Mouse (Mus musculus) MEL (cell line): ENCODE data around the gene Uqcrh. TPM values are rescaled to one million over a fixed set of nuclear protein-coding genes. Genes with fewer than 3 reads are reported as not detected.

Experiments
- DNase-seq: peaks from one replicate; pipeline ENCODE4 v3.0.0; 2011; ENCODE audit warnings: low read depth, low spot score
- H3K27ac ChIP-seq: 2 replicates; pipeline ENCODE4 v1.5.1; 2012; ENCODE audit warnings: low read depth, mild to moderate bottlenecking, control low read depth, low read length, moderate library complexity; ENCODE audit not compliant: control insufficient read depth
- H3K27me3 ChIP-seq, 2 experiments: fragments of 150-350 bp in 1 of 2; sonication (generic) in 1 of 2; 2 replicates each; pipeline ENCODE4 v1.6.1; 2012; ENCODE audit warnings: low read length in 2 of 2, mild to moderate bottlenecking in 2 of 2, improper control_type of control experiment in 1 of 2, moderate library complexity in 1 of 2; ENCODE audit not compliant: insufficient read depth in 2 of 2, control insufficient read depth in 1 of 2
- H3K36me3 ChIP-seq, 2 experiments: 2 replicates each; pipeline ENCODE4 v1.6.1; 2012 to 2014; ENCODE audit warnings: low read length in 2 of 2, improper control_type of control experiment in 1 of 2, inconsistent platforms in 1 of 2, mild to moderate bottlenecking in 1 of 2; ENCODE audit not compliant: insufficient read depth in 2 of 2, control insufficient read depth in 1 of 2
- H3K4me1 ChIP-seq, 2 experiments: fragments of 150-350 bp in 1 of 2; sonication (generic) in 1 of 2; 2 replicates each; pipeline ENCODE4 v1.6.1; 2012; ENCODE audit warnings: low read length in 2 of 2, improper control_type of control experiment in 1 of 2, mild to moderate bottlenecking in 1 of 2; ENCODE audit not compliant: insufficient read depth in 2 of 2, control insufficient read depth in 1 of 2
- H3K4me3 ChIP-seq, 2 experiments: fragments of 150-350 bp in 1 of 2; sonication (generic) in 1 of 2; 2 replicates each; pipeline ENCODE4 v1.5.1; 2012; ENCODE audit warnings: low read depth in 2 of 2, low read length in 2 of 2, mild to moderate bottlenecking in 2 of 2, moderate library complexity in 2 of 2, control low read depth in 1 of 2, improper control_type of control experiment in 1 of 2; ENCODE audit not compliant: control insufficient read depth in 1 of 2, insufficient read depth in 1 of 2
- H3K79me2 ChIP-seq: 2 replicates; pipeline ENCODE4 v1.6.1; 2012; ENCODE audit warnings: mild to moderate bottlenecking, low read length, moderate library complexity; ENCODE audit not compliant: control insufficient read depth, poor library complexity, insufficient read depth
- H3K9ac ChIP-seq: 2 replicates; pipeline ENCODE4 v1.6.1; 2012; ENCODE audit warnings: low read depth, mild to moderate bottlenecking, control low read depth, low read length, moderate library complexity; ENCODE audit not compliant: control insufficient read depth, poor library complexity, severe bottlenecking
- H3K9me3 ChIP-seq: fragments of 150-350 bp; sonication (generic); replicated peaks from 2 replicates; pipeline ENCODE4 v1.6.1; 2012; ENCODE audit warnings: mild to moderate bottlenecking, low read length, improper control_type of control experiment, moderate library complexity; ENCODE audit not compliant: insufficient read depth
- BHLHE40 ChIP-seq: IDR thresholded peaks from 2 replicates; pipeline ENCODE4 v1.6.1; 2012; ENCODE audit warnings: low read depth, mild to moderate bottlenecking, inconsistent platforms, low read length, improper control_type of control experiment, borderline replicate concordance
- CHD1 ChIP-seq: IDR thresholded peaks from 2 replicates; pipeline ENCODE4 v1.6.1; 2012; ENCODE audit warnings: low read depth, mild to moderate bottlenecking, inconsistent platforms, low read length, improper control_type of control experiment
- CHD2 ChIP-seq: IDR thresholded peaks from 2 replicates; pipeline ENCODE4 v1.6.1; 2011; ENCODE audit warnings: low read length, improper control_type of control experiment
- CTCF ChIP-seq, 3 experiments: IDR thresholded peaks in 2 of 3; conservative IDR thresholded peaks in 1 of 3; 2 replicates each; pipeline ENCODE4 v1.5.1; 2011 to 2012; ENCODE audit warnings: low read length in 3 of 3, low read depth in 2 of 3, mild to moderate bottlenecking in 2 of 3, improper control_type of control experiment in 1 of 3, inconsistent platforms in 1 of 3, mixed read lengths in 1 of 3, moderate library complexity in 1 of 3; ENCODE audit not compliant: control insufficient read depth in 1 of 3, insufficient read depth in 1 of 3, poor library complexity in 1 of 3, severe bottlenecking in 1 of 3
- E2F4 ChIP-seq: IDR thresholded peaks from 2 replicates; pipeline ENCODE4 v1.6.1; 2011; ENCODE audit warnings: low read depth, low read length, improper control_type of control experiment, borderline replicate concordance
- ELF1 ChIP-seq: IDR thresholded peaks from 2 replicates; pipeline ENCODE4 v1.6.1; 2014; ENCODE audit warnings: low read depth, mild to moderate bottlenecking, inconsistent platforms, low read length, improper control_type of control experiment, moderate library complexity
- EP300 ChIP-seq, 2 experiments: IDR thresholded peaks; 2 replicates each; pipeline ENCODE4 v1.6.1; 2011; ENCODE audit warnings: improper control_type of control experiment in 2 of 2, low read length in 2 of 2, low read depth in 1 of 2, mild to moderate bottlenecking in 1 of 2
- ETS1 ChIP-seq: IDR thresholded peaks from 2 replicates; pipeline ENCODE4 v1.6.1; 2012; ENCODE audit warnings: low read depth, mild to moderate bottlenecking, inconsistent platforms, low read length, improper control_type of control experiment, moderate library complexity
- GABPA ChIP-seq: IDR thresholded peaks from 2 replicates; pipeline ENCODE4 v1.6.1; 2012; ENCODE audit warnings: low read depth, mild to moderate bottlenecking, inconsistent platforms, low read length, improper control_type of control experiment, moderate library complexity
- GATA1 ChIP-seq: IDR thresholded peaks from 2 replicates; pipeline ENCODE4 v1.6.1; 2011; ENCODE audit warnings: low read depth, low read length, improper control_type of control experiment
- HCFC1 ChIP-seq: IDR thresholded peaks from 2 replicates; pipeline ENCODE4 v1.6.1; 2012; ENCODE audit warnings: low read depth, mild to moderate bottlenecking, inconsistent platforms, low read length, improper control_type of control experiment, moderate library complexity
- JUND ChIP-seq: IDR thresholded peaks from 2 replicates; pipeline ENCODE4 v1.6.1; 2011; ENCODE audit warnings: low read depth, mild to moderate bottlenecking, improper control_type of control experiment, low read length
- KAT2A ChIP-seq: conservative IDR thresholded peaks from 2 replicates; pipeline ENCODE4 v1.6.1; 2012; ENCODE audit warnings: low read depth, low read length, improper control_type of control experiment, inconsistent platforms
- MAFK ChIP-seq: IDR thresholded peaks from 2 replicates; pipeline ENCODE4 v1.6.1; 2011; ENCODE audit warnings: low read depth, mild to moderate bottlenecking, low read length, improper control_type of control experiment, borderline replicate concordance
- MAX ChIP-seq: IDR thresholded peaks from 2 replicates; pipeline ENCODE4 v1.6.1; 2011; ENCODE audit warnings: low read length, improper control_type of control experiment
- MAZ ChIP-seq: IDR thresholded peaks from 2 replicates; pipeline ENCODE4 v1.6.1; 2012; ENCODE audit warnings: low read depth, mild to moderate bottlenecking, inconsistent platforms, low read length, improper control_type of control experiment
- MEF2A ChIP-seq: IDR thresholded peaks from 2 replicates; pipeline ENCODE4 v1.6.1; 2014; ENCODE audit warnings: low read depth, mild to moderate bottlenecking, inconsistent platforms, low read length, improper control_type of control experiment; ENCODE audit not compliant: poor library complexity, insufficient replicate concordance, severe bottlenecking; ENCODE audit errors: extremely low read depth
- MXI1 ChIP-seq: IDR thresholded peaks from 2 replicates; pipeline ENCODE4 v1.6.1; 2011; ENCODE audit warnings: mild to moderate bottlenecking, low read depth, low read length, improper control_type of control experiment
- MYB ChIP-seq: IDR thresholded peaks from 2 replicates; pipeline ENCODE4 v1.6.1; 2011; ENCODE audit warnings: mild to moderate bottlenecking, low read depth, low read length, improper control_type of control experiment
- MYC ChIP-seq: IDR thresholded peaks from 2 replicates; pipeline ENCODE4 v1.6.1; 2011; ENCODE audit warnings: low read depth, mild to moderate bottlenecking, low read length, improper control_type of control experiment, moderate library complexity
- NELFE ChIP-seq: IDR thresholded peaks from 2 replicates; pipeline ENCODE4 v1.6.1; 2011; ENCODE audit warnings: low read depth, low read length, improper control_type of control experiment
- POLR2AphosphoS2 ChIP-seq: IDR thresholded peaks from 2 replicates; pipeline ENCODE4 v1.6.1; 2011; ENCODE audit warnings: low read length, improper control_type of control experiment
- POLR2AphosphoS5 ChIP-seq: IDR thresholded peaks from 2 replicates; pipeline ENCODE4 v1.6.1; 2012; ENCODE audit warnings: low read depth, borderline replicate concordance, mild to moderate bottlenecking, inconsistent platforms, low read length, moderate library complexity, mixed read lengths
- RAD21 ChIP-seq: IDR thresholded peaks from 2 replicates; pipeline ENCODE4 v1.6.1; 2011; ENCODE audit warnings: mild to moderate bottlenecking, low read depth, low read length, improper control_type of control experiment
- RCOR1 ChIP-seq: IDR thresholded peaks from 2 replicates; pipeline ENCODE4 v1.6.1; 2012; ENCODE audit warnings: low read depth, mild to moderate bottlenecking, inconsistent platforms, low read length, improper control_type of control experiment
- SIN3A ChIP-seq: IDR thresholded peaks from 2 replicates; pipeline ENCODE4 v1.6.1; 2012; ENCODE audit warnings: low read length, improper control_type of control experiment, inconsistent platforms
- SMC3 ChIP-seq: IDR thresholded peaks from 2 replicates; pipeline ENCODE4 v1.6.1; 2011; ENCODE audit warnings: low read depth, low read length, improper control_type of control experiment
- TAL1 ChIP-seq: IDR thresholded peaks from 2 replicates; pipeline ENCODE4 v1.6.1; 2012; ENCODE audit warnings: mild to moderate bottlenecking, inconsistent platforms, low read length, moderate library complexity, mixed read lengths
- TCF12 ChIP-seq: IDR thresholded peaks from 2 replicates; pipeline ENCODE4 v1.6.1; 2014; ENCODE audit warnings: low read depth, mild to moderate bottlenecking, inconsistent platforms, low read length, improper control_type of control experiment, moderate library complexity
- UBTF ChIP-seq: IDR thresholded peaks from 2 replicates; pipeline ENCODE4 v1.6.1; 2012; ENCODE audit warnings: low read depth, mild to moderate bottlenecking, inconsistent platforms, low read length, improper control_type of control experiment, moderate library complexity, borderline replicate concordance; ENCODE audit not compliant: insufficient read depth
- USF1 ChIP-seq: IDR thresholded peaks from 2 replicates; pipeline ENCODE4 v1.6.1; 2014; ENCODE audit warnings: low read depth, mild to moderate bottlenecking, inconsistent platforms, low read length, improper control_type of control experiment, moderate library complexity
- USF2 ChIP-seq, 2 experiments: IDR thresholded peaks; 2 replicates each; pipeline ENCODE4 v1.6.1; 2011 to 2012; ENCODE audit warnings: improper control_type of control experiment in 2 of 2, low read length in 2 of 2, borderline replicate concordance in 1 of 2, inconsistent platforms in 1 of 2, low read depth in 1 of 2, mild to moderate bottlenecking in 1 of 2; ENCODE audit not compliant: insufficient read depth in 1 of 2
- ZC3H11A ChIP-seq: IDR thresholded peaks from 2 replicates; pipeline ENCODE4 v1.6.1; 2012; ENCODE audit warnings: low read depth, mild to moderate bottlenecking, inconsistent platforms, low read length, improper control_type of control experiment
- ZMIZ1 ChIP-seq: IDR thresholded peaks from 2 replicates; pipeline ENCODE4 v1.6.1; 2012; ENCODE audit warnings: low read depth, mild to moderate bottlenecking, inconsistent platforms, low read length, improper control_type of control experiment, moderate library complexity
- ZNF384 ChIP-seq: IDR thresholded peaks from 2 replicates; pipeline ENCODE4 v1.6.1; 2012; ENCODE audit warnings: low read depth, mild to moderate bottlenecking, inconsistent platforms, low read length, improper control_type of control experiment
- polyA plus RNA-seq, 2 experiments: library from polyadenylated mRNA; stranded (reverse) in 1 of 2; unstranded in 1 of 2; fragments of >175 nt in 1 of 2; fragments of >200 nt in 1 of 2; gene quantifications; 2 replicates each; pipeline versions ENCODE4 v1.2.1 to v1.2.4; 2012; ENCODE audit warnings: low replicate concordance in 2 of 2, low read depth in 1 of 2; ENCODE audit not compliant: insufficient read length in 2 of 2, insufficient read depth in 1 of 2, missing spikeins in 1 of 2
- total RNA-seq: library from RNA; depleted of rRNA; stranded (reverse); fragments of 300-350 nt; gene quantifications from 2 replicates; pipeline ENCODE4 v1.2.3, GENCODE M21; 2012; rRNA removed

Uqcrh gene
- total RNA-seq (444 and 529 TPM in 2 replicates), polyA plus RNA-seq (100 to 1,000 TPM; 392 to 414 TPM)

DNA sequence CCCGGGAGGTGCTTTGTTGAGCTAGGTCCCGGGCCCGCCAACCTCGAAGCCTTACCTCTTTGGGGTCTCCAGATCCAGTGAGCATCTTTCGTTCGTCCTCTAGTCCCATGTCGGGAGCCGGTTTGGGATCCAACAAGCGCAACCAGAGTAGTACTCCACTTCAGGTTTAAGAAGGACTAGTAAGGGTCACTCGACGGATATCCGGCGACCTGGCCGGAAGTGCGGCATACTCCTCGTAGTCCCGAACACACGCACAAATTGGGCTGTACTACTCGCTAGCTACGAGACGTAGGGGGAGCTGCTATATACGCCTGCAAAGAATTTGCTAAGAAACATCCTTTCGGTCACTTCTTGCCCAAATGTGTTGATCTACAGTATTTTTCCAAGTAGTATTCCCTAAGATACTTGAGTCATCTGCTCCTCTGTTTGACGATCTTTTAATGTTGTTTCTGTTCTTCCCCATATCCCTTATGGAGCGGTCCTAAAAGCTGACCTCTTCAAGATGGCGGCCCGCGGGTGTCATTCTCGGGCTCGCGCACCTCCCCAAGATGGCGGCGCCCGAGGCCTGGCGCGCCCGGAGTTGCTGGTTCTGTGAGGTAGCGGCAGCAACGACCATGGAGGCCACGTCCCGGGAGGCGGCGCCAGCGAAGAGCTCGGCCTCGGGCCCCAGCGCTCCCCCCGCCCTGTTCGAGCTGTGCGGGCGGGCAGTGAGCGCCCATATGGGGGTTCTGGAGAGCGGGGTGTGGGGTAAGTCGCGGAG lies at the start of gene Uqcrh, which contains the start of gene Lrrc41:
Uqcrh (minus strand) TSS at position 211 of the 760 bp plus-strand sequence.
Lrrc41 (plus strand) TSS at position 409 of the 760 bp plus-strand sequence.
- Histone ChIP-seq H3K27ac (peak within 1 kb of the TSS; percentile 86), H3K27me3 (no peaks in the 10 kb centered on the region), H3K4me1 (peaks cover 14 to 22% of the 10 kb centered on the region in 2 experiments), H3K9me3 (no peaks in the 10 kb centered on the region), H3K79me2 (peaks cover 68% of the 10 kb centered on the region), H3K9ac (peak within 1 kb of the TSS; percentile 99), H3K4me3 (peak within 1 kb of the TSS; percentile 92 to 98), H3K36me3 (peaks cover 2 to 28% of the 10 kb centered on the region in 2 experiments; a peak in 3 of 4 replicates)
- DNase-seq: peak; percentile 98
- TF ChIP-seq ZC3H11A: no peak
- TF ChIP-seq JUND: no peak
- TF ChIP-seq MAX: no peak
- TF ChIP-seq NELFE: peak; percentile 86
- TF ChIP-seq POLR2AphosphoS2: peak; percentile 48; the same call in 1 of the 2 replicates
- no peak for TF ChIP-seq GABPA
- peak; percentile 81 for TF ChIP-seq TCF12
- peak; percentile 93 for TF ChIP-seq HCFC1
- no peak for TF ChIP-seq POLR2AphosphoS5
- no peak for TF ChIP-seq MYC
- TF ChIP-seq SMC3: no peak
- TF ChIP-seq EP300 (IDR thresholded peaks at IDR 0.05; ENCODE audit: low read depth in 1 of 2, low read length in 2 of 2): no peak; a peak in 1 of 4 replicates
- 0 out of 2 replicates have a peak, but pooled peaks have one; percentile 9 for TF ChIP-seq GATA1
- peak in 1 of 3 experiments; percentile 5; a peak in 1 of 6 replicates for TF ChIP-seq CTCF (IDR thresholded peaks at IDR 0.05 in 2 of 3, conservative IDR thresholded peaks at IDR 0.05 in 1 of 3; ENCODE audit: control insufficient read depth in 1 of 3, insufficient read depth in 1 of 3, low read depth in 2 of 3, low read length in 3 of 3, poor library complexity in 1 of 3, severe bottlenecking in 1 of 3)
- TF ChIP-seq MXI1: peak; percentile 74
- no peak for TF ChIP-seq E2F4
- no peak for TF ChIP-seq MEF2A
- no peak for TF ChIP-seq USF2 (IDR thresholded peaks at IDR 0.05; ENCODE audit: borderline replicate concordance in 1 of 2, insufficient read depth in 1 of 2, low read depth in 1 of 2, low read length in 2 of 2)
- TF ChIP-seq MAFK: no peak
- TF ChIP-seq ZNF384: no peak
- peak; percentile 52; the same call in 1 of the 2 replicates for TF ChIP-seq ELF1
- TF ChIP-seq MAZ: peak; percentile 96
- no peak for TF ChIP-seq BHLHE40
- TF ChIP-seq TAL1: no peak
- peak; percentile 100 for TF ChIP-seq CHD1
- TF ChIP-seq RAD21: no peak
- TF ChIP-seq MYB: no peak
- TF ChIP-seq ETS1: 0 out of 2 replicates have a peak, but pooled peaks have one; percentile 22
- TF ChIP-seq KAT2A: peak; percentile 72; the same call in 1 of the 2 replicates
- no peak; the same call in 1 of the 2 replicates for TF ChIP-seq RCOR1
- peak; percentile 67 for TF ChIP-seq SIN3A
- TF ChIP-seq USF1: no peak
- TF ChIP-seq CHD2: no peak
- no peak for TF ChIP-seq UBTF
- peak; percentile 75 for TF ChIP-seq ZMIZ1
